Mouse (Mus musculus) kidney, embryonic 14.5 days (tissue): ENCODE measurements around the gene Upk2. TPM values are rescaled to one million over a fixed set of nuclear protein-coding genes. Genes with fewer than 3 reads are reported as not detected.

ENCODE experiments used
- ATAC-seq: fragments of 200-750 bp; cut with Nextera tagmentation; 2 replicates; pipeline ENCODE4 v1.8.0; 2017; ENCODE audit warnings: moderate number of reproducible peaks, mild to moderate bottlenecking, moderate TSS enrichment, moderate library complexity; ENCODE audit not compliant: low FRiP score, low TSS enrichment
- H3K27ac ChIP-seq: fragments of 300-500 bp; sonication (generic); 2 replicates; pipeline ENCODE4 v1.5.1; 2014; ENCODE audit warnings: low read depth, mild to moderate bottlenecking, low read length, moderate library complexity, mixed read lengths
- H3K27me3 ChIP-seq: fragments of 300-500 bp; sonication (generic); 2 replicates; pipeline ENCODE4 v1.6.1; 2014; ENCODE audit warnings: mild to moderate bottlenecking, low read length; ENCODE audit not compliant: control insufficient read depth, insufficient read depth
- H3K36me3 ChIP-seq: fragments of 300-500 bp; sonication (generic); 2 replicates; pipeline ENCODE4 v1.6.1; 2014; ENCODE audit warnings: low read length, mixed read lengths; ENCODE audit not compliant: control insufficient read depth, insufficient read depth
- H3K4me1 ChIP-seq: fragments of 300-500 bp; sonication (generic); 2 replicates; pipeline ENCODE4 v1.6.1; 2014; ENCODE audit warnings: low read length, mixed read lengths; ENCODE audit not compliant: control insufficient read depth, insufficient read depth
- H3K4me2 ChIP-seq: fragments of 300-500 bp; sonication (generic); replicated peaks from 2 replicates; pipeline ENCODE4 v1.6.1; 2014; ENCODE audit warnings: low read depth, mild to moderate bottlenecking, low read length
- H3K4me3 ChIP-seq: fragments of 300-500 bp; sonication (generic); 2 replicates; pipeline ENCODE4 v1.5.1; 2014; ENCODE audit warnings: mild to moderate bottlenecking, low read length
- H3K9ac ChIP-seq: fragments of 300-500 bp; sonication (generic); 2 replicates; pipeline ENCODE4 v1.6.1; 2014; ENCODE audit warnings: low read depth, mild to moderate bottlenecking, low read length, moderate library complexity
- H3K9me3 ChIP-seq: fragments of 300-500 bp; sonication (generic); 2 replicates; pipeline ENCODE4 v1.6.1; 2016; ENCODE audit warnings: low read length; ENCODE audit not compliant: control insufficient read depth
- WGBS: fragments of 180-500 bp; shearing (Covaris S2); extraction: QIAGEN DNeasy Blood & Tissue Kit; methylation state at CpG from one replicate; pipeline ENCODE4 v1.1.7; 2014; 5-methylcytosine and 5-hydroxymethylcytosine counted together
- polyA plus RNA-seq: library from polyadenylated mRNA; unstranded; fragments of >200 nt; fragmentation: Nextera tagmentation; extraction: Ambion mirVana; gene quantifications from 2 replicates; pipeline ENCODE4 v1.2.1, GENCODE M21; 2014

Upk2 gene
- polyA plus RNA-seq, 1 experiment from 2014 or later, result 0.39 TPM

- no peak overlapping the region for H3K27ac ChIP-seq
- no peak overlapping the region; the same call in 1 of the 2 replicates for H3K4me2 ChIP-seq
- peak overlapping the region; percentile 28 for H3K9ac ChIP-seq
- ATAC-seq, result no peak
- no peak overlapping the region for H3K4me3 ChIP-seq
- WGBS, result 38% methylated on average over 12 of the region's 12 CpGs
- H3K36me3 ChIP-seq, result peaks cover 12% of the 10 kb centered on the region
- no peaks in the 10 kb centered on the region for H3K27me3 ChIP-seq
- peaks cover 85% of the 10 kb centered on the region for H3K4me1 ChIP-seq
- H3K9me3 ChIP-seq, result no peaks in the 10 kb centered on the region
These were observed 42.2 kb upstream of the Upk2 start for GRCm38 (mm10) chr9:44496803-44497461.

GRCm38 (mm10) chr9:44495810-44496344 is 41.1 kb upstream of the Upk2 start:
- H3K9me3 ChIP-seq, result no peaks in the 10 kb centered on the region
- H3K27me3 ChIP-seq, result no peaks in the 10 kb centered on the region
- no peak overlapping the region for H3K4me3 ChIP-seq
- peaks cover 88% of the 10 kb centered on the region for H3K4me1 ChIP-seq
- H3K27ac ChIP-seq, result no peak overlapping the region
- H3K4me2 ChIP-seq, result no peak overlapping the region
- ATAC-seq, result no peak
- WGBS, result 86% methylated on average over 10 of the region's 10 CpGs
- no peak overlapping the region for H3K9ac ChIP-seq
- peaks cover 4% of the 10 kb centered on the region for H3K36me3 ChIP-seq

GRCm38 (mm10) chr9:44494863-44495809 is 40.4 kb upstream of the Upk2 start:
- no peaks in the 10 kb centered on the region; the same call in 1 of the 2 replicates for H3K36me3 ChIP-seq
- peak overlapping the region; percentile 7; the same call in 1 of the 2 replicates for H3K9ac ChIP-seq
- peak overlapping the region; percentile 13 for H3K4me2 ChIP-seq
- ATAC-seq, result no peak
- peaks cover 88% of the 10 kb centered on the region for H3K4me1 ChIP-seq
- no peak overlapping the region for H3K4me3 ChIP-seq
- peak overlapping the region; percentile 63; the same call in 1 of the 2 replicates for H3K27ac ChIP-seq
- 32% methylated on average over 9 of the region's 9 CpGs for WGBS
- H3K27me3 ChIP-seq, result no peaks in the 10 kb centered on the region
- no peaks in the 10 kb centered on the region for H3K9me3 ChIP-seq

GRCm38 (mm10) chr9:44494261-44494862 is 39.6 kb upstream of the Upk2 start:
- H3K4me2 ChIP-seq, result peak overlapping the region; percentile 13; the same call in 1 of the 2 replicates
- ATAC-seq, result no peak
- H3K27ac ChIP-seq, result peak overlapping the region; percentile 63; the same call in 1 of the 2 replicates
- H3K9me3 ChIP-seq, result no peaks in the 10 kb centered on the region
- H3K4me3 ChIP-seq, result no peak overlapping the region
- no peaks in the 10 kb centered on the region for H3K27me3 ChIP-seq
- H3K4me1 ChIP-seq, result peaks cover 88% of the 10 kb centered on the region
- H3K9ac ChIP-seq, result peak overlapping the region; percentile 7; the same call in 1 of the 2 replicates
- H3K36me3 ChIP-seq, result no peaks in the 10 kb centered on the region; the same call in 1 of the 2 replicates
- WGBS, result 16% methylated on average over 11 of the region's 11 CpGs

GRCm38 (mm10) chr9:44492631-44493461 is 38.1 kb upstream of the Upk2 start:
- 0 out of 2 replicates have a peak overlapping the region, but pooled peaks have one; percentile 2 for H3K9ac ChIP-seq
- H3K36me3 ChIP-seq, result no peaks in the 10 kb centered on the region; the same call in 1 of the 2 replicates
- WGBS, result 73% methylated on average over 17 of the region's 17 CpGs
- H3K27ac ChIP-seq, result no peak overlapping the region
- no peak for ATAC-seq
- H3K4me1 ChIP-seq, result peaks cover 90% of the 10 kb centered on the region
- no peaks in the 10 kb centered on the region for H3K9me3 ChIP-seq
- no peak overlapping the region for H3K4me2 ChIP-seq
- no peaks in the 10 kb centered on the region for H3K27me3 ChIP-seq
- H3K4me3 ChIP-seq, result no peak overlapping the region

GRCm38 (mm10) chr9:44491351-44491750 is 36.6 kb upstream of the Upk2 start:
- Histone ChIP-seq H3K4me3 (no peak overlapping the region), H3K36me3 (no peaks in the 10 kb centered on the region; the same call in 1 of the 2 replicates), H3K4me1 (peaks cover 91% of the 10 kb centered on the region), H3K27ac (peak overlapping the region; percentile 87; the same call in 1 of the 2 replicates), H3K4me2 (no peak overlapping the region), H3K9me3 (no peaks in the 10 kb centered on the region), H3K27me3 (no peaks in the 10 kb centered on the region), H3K9ac (no peak overlapping the region)
- ATAC-seq, result no peak
- WGBS, result 44% methylated on average over 10 of the region's 10 CpGs

- no peaks in the 10 kb centered on the region for H3K27me3 ChIP-seq
- no peak for ATAC-seq
- peak overlapping the region; percentile 27 for H3K4me3 ChIP-seq
- WGBS, result 11% methylated on average over 16 of the region's 17 CpGs
- H3K4me2 ChIP-seq, result peak overlapping the region; percentile 88
- H3K27ac ChIP-seq, result peak overlapping the region; percentile 87
- H3K4me1 ChIP-seq, result peaks cover 96% of the 10 kb centered on the region
- no peaks in the 10 kb centered on the region for H3K9me3 ChIP-seq
- H3K9ac ChIP-seq, result peak overlapping the region; percentile 2; the same call in 1 of the 2 replicates
- H3K36me3 ChIP-seq, result no peaks in the 10 kb centered on the region; the same call in 1 of the 2 replicates
These were observed 35.6 kb upstream of the Upk2 start for GRCm38 (mm10) chr9:44490086-44490967.
